Mouse (Mus musculus) MN1 (cell line): Measurements from ENCODE around the gene Sell.
"Not testable (repeated sequence)": the region's sequence is repeated elsewhere in the genome, so short reads cannot be mapped to it uniquely, and the experiment has no call there.

Experiments
- DNase-seq: peaks from one replicate; pipeline ENCODE4 v3.0.0-alpha.2; 2016; ENCODE audit warnings: low spot score

Gene Sell

DNA sequence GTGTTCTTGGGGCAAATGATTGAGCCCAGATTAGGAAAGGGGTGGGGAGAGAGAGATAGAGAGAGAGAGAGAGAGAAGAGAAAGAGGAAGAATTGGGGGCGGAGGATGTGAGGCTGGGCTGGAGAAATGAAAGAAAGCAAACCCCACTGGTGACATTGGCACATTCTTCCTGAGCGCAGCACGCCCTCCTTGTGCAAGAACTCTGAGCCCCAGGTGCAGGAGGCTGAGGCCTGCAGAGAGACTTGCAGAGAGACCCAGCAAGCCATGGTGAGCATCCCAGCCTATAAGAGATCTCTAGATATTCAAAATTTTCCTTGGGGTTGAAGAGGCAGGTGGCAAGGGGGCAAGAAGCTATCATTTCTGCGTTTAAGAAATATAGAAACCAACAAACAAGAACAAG, at the start of gene Sell:
Sell (plus strand) TSS at position 58 of the 400 bp plus-strand sequence.
- no peak for DNase-seq

DNA sequence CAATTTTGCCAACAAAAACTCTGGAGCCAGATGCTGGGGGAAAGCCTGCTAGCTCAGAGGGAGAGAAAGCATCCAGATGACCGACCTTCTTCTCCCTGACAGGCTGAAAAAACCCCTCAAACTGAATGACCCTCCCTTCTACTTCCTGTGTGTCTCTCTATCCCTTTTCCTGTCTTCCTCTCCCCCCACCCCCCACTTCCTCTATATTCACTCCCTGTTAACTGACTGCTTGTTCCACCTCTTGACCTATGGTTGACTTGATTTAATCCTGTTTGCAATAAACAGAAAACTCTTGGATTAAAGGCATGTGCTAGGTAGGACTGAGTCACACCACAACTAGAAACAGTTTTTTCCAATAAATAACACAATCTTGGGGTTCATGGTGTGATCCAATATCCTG, 47.2 kb upstream of the Sell start:
- DNase-seq = no peak

DNA sequence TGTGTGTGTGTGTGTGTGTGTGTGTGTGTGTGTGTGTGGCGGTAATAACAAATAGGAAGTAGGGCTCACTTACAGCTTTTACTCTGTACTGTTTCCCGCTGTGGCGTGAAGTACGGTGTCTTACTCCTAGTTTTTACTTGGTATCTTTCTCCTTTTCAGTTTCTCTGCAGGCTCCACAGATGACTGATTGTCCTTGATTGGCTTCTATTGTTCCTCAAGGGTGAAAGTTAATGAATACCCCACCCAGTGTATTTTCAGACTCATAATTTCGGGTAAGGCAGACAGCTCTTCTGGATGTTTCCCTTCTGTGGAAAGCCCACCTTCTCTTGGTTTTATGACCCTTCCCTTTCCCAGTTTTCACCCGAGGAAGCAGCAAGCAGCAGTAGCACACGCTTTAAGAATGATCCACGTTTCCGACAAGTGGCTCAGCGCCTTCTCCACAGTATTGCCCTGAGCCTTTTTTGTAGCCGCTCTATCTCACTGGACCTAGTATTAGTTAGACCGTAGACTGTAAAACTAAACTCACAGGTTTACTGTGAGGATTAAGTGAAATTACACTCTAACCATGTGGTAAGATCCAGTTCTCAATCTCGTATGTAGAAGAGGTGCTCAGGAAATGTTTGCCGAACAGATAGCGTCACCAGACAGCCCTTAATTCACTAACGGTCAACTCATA, 43.4 kb upstream of the Sell start:
- no peak for DNase-seq

DNA sequence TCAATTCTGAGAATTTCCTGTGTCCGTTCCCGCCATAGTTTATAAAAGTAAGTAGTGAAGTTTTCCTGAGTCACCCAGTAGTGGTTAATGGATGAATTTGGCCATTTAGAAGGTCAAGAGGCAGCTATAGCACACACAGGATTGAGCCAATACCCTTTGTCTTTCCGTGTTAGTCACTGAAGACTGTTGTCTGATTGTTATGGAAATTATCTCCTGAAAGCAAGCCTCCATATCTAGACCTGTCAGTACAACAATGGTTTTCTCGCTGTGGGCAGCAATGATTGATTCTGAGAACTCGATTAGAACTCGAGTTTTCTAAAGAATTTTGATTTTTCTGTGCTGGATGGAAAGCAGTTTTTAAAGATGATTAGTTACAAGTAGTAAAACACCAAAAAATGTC, 42.0 kb upstream of the Sell start:
- no peak for DNase-seq

DNA sequence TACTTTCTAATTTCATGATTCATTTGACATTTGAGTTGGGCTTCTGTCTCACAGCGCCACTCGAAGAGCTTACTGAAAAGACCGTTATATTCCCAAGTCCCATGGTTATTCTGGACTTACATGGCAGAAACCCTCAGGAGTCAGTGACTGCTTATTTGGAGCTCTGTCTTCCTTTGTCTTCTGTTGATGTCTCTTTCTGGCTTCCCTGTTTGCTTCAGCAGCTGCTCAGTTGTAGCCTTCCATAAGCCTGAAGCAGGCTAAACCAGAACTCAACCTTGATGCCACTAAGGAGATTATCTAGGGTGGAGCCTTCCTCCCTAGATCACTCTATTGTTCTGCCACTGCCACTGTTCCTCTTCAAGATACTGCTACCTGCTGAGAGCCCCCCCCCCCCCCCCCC, 41.0 kb upstream of the Sell start:
- DNase-seq = not testable (repeated sequence)

DNA sequence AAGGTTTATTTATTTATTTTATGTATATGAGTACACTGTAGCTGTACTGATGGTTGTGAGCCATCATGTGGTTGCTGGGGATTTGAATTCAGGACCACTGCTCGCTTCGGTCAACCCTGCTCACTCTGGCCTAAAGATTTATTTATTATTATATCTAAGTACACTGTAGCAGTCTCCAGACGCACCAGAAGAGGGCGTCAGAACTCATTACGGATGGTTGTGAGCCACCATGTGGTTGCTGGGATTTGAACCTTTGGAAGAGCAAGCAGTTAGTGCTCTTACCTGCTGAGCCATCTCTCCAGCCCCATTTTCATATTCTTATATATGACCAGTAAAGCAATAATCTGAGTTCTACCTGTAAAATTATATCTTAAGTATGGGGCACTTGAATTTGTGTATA, 39.7 kb upstream of the Sell start:
- DNase-seq = not testable (repeated sequence)

DNA sequence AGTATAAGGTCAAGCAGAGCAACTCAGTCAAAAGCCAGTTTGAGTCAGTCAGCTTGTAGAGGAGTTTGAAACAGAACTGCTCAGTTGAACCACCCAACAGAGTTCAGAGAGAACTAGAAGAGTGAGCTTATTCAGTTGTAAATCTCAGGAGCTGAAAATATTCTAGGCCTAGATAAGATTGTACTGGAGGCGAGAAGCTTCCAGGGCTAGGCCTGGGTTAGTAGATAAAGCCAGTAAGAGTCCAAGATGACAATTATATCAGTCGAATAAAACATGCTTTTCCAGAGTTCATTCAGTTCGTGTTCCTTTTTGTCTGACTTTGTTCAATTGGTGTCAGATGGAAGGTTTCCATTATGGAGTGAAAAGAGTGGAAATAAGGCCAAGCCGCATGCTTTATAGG, 36.1 kb upstream of the Sell start:
- DNase-seq = no peak

DNA sequence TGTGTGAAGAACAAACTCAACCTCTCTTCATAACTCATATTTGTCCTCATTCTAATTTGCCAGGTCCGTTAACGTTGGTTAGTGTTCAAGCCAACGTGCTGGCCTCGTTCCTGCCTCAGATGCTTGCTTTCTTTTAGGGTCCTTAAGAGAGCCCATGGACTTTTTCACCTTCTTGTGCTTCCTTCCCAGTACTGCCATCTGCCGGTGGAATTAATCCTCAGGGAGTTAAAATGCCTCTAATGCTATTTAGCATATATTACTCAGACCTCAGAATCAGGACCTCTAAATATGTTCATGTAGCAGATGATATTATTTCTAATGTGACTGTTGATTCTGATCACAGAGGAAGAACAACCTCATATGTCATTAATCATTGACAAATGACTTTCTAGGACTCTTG, 34.4 kb upstream of the Sell start:
- DNase-seq = no peak

DNA sequence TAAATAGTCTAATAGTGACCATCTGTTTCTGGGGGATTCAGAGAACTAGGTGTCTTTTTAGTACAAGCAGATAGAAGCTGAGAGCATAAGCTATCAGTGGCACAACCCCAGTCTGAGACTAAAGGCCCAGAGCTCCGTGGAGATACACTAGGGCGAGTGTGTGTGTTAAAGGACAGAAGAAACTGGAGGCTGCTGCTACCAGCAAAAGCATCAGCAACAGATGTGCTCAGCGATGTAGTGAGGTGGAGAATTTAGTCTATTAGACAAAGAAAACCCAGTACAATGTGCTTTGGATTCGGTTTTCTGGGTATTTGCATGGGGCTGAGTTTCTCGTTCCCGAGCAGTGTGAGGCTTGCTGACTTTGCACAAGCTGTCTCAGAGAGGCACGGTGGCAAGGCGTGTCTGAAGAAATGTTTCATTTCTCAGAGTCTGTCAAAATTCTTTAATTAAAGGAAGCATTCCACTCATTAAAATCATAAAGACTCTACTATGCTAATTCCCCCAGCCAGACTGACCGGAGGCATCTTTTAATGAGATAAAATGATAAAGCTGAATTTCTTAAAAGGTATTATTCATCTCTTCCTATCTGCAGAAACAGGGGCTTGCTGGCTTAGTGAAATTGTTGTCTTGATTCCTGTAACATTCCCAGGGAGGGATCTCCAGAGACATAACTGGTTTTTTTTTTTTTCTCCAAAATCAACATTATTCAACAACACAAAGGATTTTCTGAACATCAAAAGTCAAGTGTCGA, 21.2 kb upstream of the Sell start:
- no peak for DNase-seq

DNA sequence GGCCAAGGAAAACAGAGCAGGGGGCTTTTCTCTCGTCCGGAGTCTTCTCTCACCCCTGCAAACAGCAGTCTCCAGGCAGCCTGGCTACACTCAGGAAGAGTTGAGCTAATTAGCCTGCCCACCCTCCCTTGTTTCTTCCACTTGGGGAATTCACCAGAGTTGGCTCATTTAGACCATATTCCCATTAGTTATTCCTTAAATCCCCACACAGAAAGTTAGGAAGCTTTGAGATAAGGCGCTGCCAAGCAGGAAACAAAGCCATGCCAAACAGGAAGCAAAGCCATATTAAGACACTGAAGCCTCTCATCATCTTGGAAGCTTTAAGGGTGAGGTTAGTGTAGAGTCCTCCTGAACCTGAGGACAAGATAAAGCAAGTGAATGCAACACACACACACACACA, 18.2 kb upstream of the Sell start:
- DNase-seq = no peak

DNA sequence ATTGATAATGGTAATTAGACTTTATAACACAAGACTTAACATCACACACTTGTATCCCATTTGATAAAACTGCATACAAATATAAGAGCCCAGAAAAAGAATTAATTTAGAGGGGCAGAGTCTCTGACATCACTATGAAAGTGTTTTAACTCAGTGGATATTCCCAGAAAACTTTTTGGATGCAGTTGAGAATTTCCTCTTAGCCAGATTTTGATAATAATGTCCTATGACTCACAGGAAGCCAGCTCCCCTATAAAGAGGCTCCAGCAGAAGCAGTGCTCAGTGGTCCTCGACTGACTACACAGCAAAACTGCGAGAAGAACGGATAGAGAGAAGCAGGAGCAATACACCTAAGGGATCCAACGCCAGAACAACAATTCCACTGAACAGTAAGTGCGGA, 13.8 kb upstream of the Sell start, which contains the start of gene Sele:
Sele (plus strand) TSS at position 301 of the 400 bp plus-strand sequence.
- no peak for DNase-seq

DNA sequence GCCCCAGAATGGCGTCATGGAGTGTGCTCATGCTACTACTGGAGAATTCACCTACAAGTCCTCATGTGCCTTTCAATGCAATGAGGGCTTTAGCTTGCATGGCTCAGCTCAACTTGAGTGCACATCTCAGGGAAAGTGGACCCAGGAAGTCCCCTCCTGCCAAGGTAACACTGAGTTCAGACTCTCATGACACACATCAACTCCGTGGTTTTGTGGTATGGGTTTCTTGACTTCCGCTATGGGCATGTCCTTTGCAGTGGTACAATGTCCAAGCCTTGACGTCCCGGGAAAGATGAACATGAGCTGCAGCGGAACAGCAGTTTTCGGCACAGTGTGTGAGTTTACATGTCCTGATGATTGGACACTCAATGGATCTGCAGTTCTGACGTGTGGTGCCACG, 8.2 kb upstream of the Sell start:
- DNase-seq = no peak

DNA sequence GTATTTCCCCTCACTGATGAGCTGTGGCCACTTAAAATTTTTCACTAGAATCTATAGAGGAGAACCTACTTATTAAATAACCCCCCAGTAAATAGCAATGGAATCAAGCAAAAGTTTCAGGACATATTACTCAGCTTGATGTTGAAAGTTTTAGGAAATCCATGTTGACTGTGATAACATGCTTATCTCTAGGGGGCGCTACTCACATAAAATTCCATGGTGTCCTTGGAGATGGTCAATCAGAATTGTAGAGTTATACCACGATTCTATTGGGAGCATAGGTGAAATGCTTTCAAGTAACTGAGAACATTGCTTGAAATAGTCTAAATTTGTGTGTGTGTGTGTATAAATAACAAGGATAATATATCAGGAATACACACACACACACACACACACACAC, 7.0 kb upstream of the Sell start:
- DNase-seq = no peak

DNA sequence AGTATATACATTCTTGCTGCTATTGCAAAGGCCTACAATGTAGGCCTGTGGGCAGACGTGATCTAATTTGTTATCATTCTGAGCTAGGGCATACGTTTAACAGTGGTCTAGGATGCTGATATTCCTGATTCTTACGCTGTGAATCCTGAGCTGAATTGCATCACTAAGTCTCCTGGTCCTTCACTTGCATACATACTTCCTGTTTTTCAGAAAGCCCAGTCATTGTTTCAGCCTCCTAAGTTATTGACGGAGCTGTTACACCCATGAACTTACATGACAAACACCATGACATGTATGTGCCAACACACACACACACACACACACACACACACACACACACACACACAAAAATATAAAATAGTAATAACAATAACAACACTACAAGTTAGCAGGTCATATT, 1.7 kb upstream of the Sell start:
- DNase-seq = no peak

DNA sequence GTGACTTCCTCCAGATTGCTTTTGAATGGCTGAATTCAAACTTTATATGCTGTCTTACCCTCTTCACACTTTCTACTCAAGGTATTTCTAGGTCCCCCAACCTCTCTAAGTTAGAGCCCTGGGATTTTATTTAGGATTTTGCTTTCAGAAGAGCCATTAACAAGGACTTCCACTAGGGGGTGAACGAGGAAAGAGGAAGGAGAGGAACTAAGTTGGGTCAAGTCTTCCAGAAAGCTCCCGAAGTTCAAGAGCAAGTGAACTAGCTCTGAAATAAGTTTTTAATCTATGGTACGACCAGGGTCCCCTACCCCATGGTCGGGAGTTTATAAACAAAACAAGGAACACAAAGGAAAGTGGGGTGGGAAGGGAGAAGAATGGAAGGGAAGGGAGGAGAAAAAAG, 504 bp upstream of the Sell start:
- DNase-seq = no peak

DNA sequence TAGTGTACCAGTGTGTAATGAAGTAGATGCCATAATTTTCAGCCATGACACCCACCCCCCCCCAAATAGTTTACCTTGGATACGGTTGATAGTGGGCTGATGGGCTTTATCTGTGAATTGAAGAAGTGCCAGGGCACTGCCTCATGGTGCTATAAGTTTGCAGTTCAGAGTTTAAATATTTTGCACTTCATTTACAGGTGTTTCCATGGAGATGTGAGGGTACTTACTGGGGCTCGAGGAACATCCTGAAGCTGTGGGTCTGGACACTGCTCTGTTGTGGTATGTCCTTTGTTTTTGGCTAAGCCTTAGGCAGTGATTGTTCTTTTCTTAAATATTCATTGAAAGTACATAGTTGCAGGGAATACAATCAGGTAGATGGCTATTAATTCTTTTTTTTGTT, 1.1 kb downstream of the Sell start:
- DNase-seq = no peak

DNA sequence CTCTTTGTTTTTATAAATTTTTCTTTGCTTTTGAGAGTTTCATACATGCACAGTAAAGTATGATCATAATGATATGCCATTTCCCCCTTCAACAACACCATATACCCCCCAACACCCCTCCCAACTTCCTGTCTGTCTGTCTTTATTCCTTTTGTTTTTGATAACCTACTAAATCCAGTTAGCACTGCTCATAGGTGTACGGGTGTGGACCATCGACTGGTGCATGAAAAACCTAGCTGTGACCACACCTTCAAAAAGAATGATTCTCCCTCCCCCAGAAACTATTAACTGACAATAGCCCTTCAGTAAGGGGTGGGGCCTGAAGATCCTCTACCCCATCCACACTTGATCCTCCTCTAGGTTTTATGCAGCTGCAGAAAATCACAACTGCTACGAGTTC, 2.0 kb downstream of the Sell start:
- no peak for DNase-seq

DNA sequence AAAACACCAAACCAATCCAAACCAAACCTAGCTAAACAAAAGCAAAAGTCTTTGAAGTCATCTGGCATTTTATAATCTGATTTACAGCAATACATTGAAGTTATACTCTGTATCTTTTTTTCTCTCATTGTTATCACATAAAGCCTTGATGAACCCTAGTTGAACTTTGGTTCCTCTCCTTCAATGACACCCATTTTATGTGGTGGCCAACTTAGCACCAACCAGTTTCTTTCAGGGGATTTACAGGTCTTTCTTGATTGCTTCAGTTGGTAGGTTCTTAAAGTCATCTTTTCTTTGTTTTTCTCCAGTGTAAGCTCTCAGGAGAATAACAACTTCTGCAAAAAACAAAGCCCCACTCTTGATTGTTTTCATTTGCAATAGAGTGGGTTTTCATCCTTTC, 7.5 kb downstream of the Sell start:
- DNase-seq = no peak

DNA sequence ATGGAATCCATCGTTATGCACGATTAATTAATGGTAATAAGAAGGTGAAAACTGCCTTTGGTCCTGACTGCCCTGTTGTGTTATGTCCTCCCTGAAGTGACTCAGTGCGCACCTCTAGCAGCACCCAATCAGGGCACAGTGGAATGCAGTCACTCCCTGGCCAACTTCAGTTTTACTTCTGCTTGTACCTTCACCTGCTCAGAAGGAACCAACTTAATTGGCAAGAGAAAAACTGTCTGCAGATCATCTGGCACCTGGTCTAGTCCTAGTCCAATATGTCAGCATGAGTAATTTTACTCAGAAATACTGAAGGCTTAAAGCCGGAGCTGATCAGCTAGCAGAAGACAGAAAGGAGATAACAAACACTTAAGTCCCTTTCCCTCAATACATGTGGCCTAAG, 8.7 kb downstream of the Sell start:
- DNase-seq = no peak

DNA sequence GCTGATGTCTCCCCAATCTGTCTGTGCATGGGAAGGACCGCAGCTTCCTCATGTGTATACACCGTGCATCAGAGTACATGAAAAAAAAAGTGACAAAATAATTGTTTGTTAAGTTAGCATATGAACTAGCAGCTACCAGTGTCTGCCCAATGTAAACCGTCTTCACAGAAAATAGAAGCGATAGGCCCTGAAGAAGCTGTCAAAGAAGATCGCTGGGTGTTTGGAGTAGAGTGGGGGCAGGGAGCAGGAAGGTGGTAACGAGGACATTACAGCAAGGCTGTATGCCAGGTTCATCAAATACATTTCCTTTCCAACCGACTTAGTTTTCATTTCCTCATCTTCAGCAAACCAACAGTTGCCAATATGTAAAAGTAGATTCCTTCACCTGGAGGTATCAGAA, 9.3 kb downstream of the Sell start:
- DNase-seq = no peak

DNA sequence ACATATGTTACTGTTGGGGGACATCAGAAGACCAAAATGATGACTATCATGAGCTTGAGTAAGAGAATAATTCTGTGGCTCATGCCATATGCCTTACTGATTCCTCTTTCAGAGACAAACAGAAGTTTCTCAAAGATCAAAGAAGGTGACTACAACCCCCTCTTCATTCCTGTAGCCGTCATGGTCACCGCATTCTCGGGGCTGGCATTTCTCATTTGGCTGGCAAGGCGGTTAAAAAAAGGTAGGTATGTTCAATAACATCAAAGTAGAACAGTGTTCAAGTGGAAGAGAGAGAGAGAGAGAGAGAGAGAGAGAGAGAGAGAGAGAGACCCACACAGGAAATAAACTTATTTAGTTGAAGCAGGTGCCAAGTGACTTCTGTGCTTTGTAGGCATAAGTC, 10.2 kb downstream of the Sell start:
- no peak for DNase-seq

DNA sequence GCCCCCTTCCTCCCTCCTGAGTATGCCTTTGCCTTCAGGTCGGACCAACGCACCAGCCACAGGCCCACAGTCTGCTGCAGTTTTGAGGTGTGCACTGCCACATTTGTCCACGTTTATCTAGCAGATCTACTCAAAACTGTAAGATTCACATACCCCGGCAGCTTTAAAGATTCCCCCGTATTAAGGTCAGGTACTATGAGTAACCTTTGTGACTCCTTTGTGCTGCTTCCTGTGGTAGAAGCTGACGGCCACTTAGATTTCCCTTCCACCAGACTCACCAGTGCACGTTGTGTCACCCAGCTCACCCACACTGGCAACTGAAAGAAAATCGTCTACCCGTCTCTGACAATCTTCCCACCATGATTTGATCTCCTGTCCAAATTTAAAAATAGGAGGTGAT, 11.3 kb downstream of the Sell start:
- no peak for DNase-seq

DNA sequence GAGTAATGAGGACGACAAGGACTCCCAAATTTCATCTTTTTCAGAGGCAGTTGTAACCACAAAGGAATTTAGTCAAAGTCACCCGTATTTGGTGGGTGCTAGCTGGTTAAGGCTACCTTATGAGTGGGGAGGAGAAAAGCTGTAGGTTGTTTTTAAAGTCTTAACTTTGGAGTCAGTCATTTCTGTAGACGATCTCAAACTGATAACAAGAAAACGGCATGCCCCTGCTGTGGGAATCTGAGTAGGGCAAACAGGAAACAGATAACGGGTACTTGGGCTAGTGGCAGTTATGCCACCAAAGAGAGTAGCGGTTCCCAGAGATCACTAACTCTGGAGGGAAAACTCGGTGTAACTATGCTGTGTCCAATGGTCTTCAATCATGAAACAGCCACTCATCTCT, 12.0 kb downstream of the Sell start:
- no peak for DNase-seq

DNA sequence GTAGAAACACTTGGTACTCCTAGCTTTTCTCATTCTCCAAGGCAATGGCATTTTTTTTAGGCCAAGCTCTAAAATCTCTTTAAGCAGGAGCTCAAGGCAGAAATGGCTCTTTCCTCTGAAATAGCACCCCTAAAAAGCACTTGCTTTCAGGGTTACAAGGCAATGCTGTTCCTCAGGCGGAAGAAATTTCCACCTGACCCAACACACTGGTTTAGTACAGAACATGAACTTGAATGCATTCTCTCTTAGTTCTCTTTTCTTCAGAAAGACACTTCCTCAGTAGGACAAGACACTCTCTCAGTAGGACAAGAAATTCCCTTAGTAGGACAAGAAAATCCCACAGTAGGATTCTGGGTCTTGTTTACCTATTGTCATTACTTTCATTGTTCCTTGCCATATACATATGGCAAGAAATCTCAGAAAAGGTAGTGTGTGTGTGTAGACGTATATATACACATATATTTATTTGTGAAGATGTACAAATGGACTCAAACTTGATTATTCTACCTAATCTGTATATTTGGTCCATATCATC, 12.9 kb downstream of the Sell start:
- no peak for DNase-seq
